Mouse (Mus musculus): ENCODE data around the gene Stx8. TPM values are rescaled to one million over a fixed set of nuclear protein-coding genes. Genes with fewer than 3 reads are reported as not detected.

The Stx8 gene
- polyA plus RNA-seq, 1 experiment = 32.5 TPM

- no peaks in the 10 kb centered on the region for H3K79me2 ChIP-seq (ENCODE audit: control insufficient read depth, insufficient read depth)
- no peaks in the 10 kb centered on the region for H3K27me3 ChIP-seq (ENCODE audit: control insufficient read depth, insufficient read depth, insufficient read length)
- no peak overlapping the region for H3K4me3 ChIP-seq
- no peak for TF ChIP-seq TCF12 (IDR thresholded peaks at IDR 0.05; ENCODE audit: insufficient read depth, poor library complexity, severe bottlenecking)
- no peak for TF ChIP-seq MAX (IDR thresholded peaks at IDR 0.05; ENCODE audit: low read depth)
- no peak for TF ChIP-seq POLR2AphosphoS2 (IDR thresholded peaks at IDR 0.05; ENCODE audit: insufficient read length, low read depth)
- no peak for TF ChIP-seq POLR2A (IDR thresholded peaks at IDR 0.05; ENCODE audit: insufficient read length, low read depth)
- no peak for TF ChIP-seq MYOG (IDR thresholded peaks at IDR 0.05; ENCODE audit: control insufficient read depth in 1 of 3, insufficient read depth in 1 of 3, insufficient read length in 2 of 3, low read depth in 2 of 3)
- TF ChIP-seq TCF3 (IDR thresholded peaks at IDR 0.05; ENCODE audit: insufficient read length, low read depth) = no peak
- TF ChIP-seq CEBPB (IDR thresholded peaks at IDR 0.05; ENCODE audit: insufficient read depth, poor library complexity, severe bottlenecking) = no peak
- no peak for TF ChIP-seq SRF (IDR thresholded peaks at IDR 0.05; ENCODE audit: control insufficient read depth, insufficient read length, low read depth)
- no peak for TF ChIP-seq REST (IDR thresholded peaks at IDR 0.05; ENCODE audit: insufficient read depth, insufficient read length)
- TF ChIP-seq USF1 (IDR thresholded peaks at IDR 0.05; ENCODE audit: low read depth) = no peak
- TF ChIP-seq MYOD1 (IDR thresholded peaks at IDR 0.05; ENCODE audit: control insufficient read depth in 1 of 3, insufficient read length in 2 of 3, low read depth in 2 of 3) = no peak
- TF ChIP-seq E2F4 (IDR thresholded peaks at IDR 0.05; ENCODE audit: insufficient read depth) = no peak
- no peaks in the 10 kb centered on the region for H3K36me3 ChIP-seq (ENCODE audit: control insufficient read depth, insufficient read depth)
- H3K4me2 ChIP-seq (ENCODE audit: low read depth) = no peak overlapping the region
- H3ac ChIP-seq (ENCODE audit: control insufficient read depth, insufficient read length) = no peak overlapping the region
Observed at GRCm38 (mm10) chr11:68223143-68223542, 257.1 kb downstream of the Stx8 start.

- Histone ChIP-seq H3K4me2 (ENCODE audit: low read depth) (no peak overlapping the region), H3K27me3 (ENCODE audit: control insufficient read depth, insufficient read depth, insufficient read length) (no peaks in the 10 kb centered on the region), H3ac (ENCODE audit: control insufficient read depth, insufficient read length) (no peak overlapping the region), H3K4me3 (no peak overlapping the region), H3K79me2 (ENCODE audit: control insufficient read depth, insufficient read depth) (no peaks in the 10 kb centered on the region), H3K36me3 (ENCODE audit: control insufficient read depth, insufficient read depth) (no peaks in the 10 kb centered on the region)
- TF ChIP-seq USF1 (IDR thresholded peaks at IDR 0.05; ENCODE audit: low read depth) (no peak), REST (IDR thresholded peaks at IDR 0.05; ENCODE audit: insufficient read depth, insufficient read length) (no peak), CEBPB (IDR thresholded peaks at IDR 0.05; ENCODE audit: insufficient read depth, poor library complexity, severe bottlenecking) (no peak), E2F4 (IDR thresholded peaks at IDR 0.05; ENCODE audit: insufficient read depth) (no peak)
Observed at GRCm38 (mm10) chr11:68226654-68227057, 260.7 kb downstream of the Stx8 start.

- H3K79me2 ChIP-seq (ENCODE audit: control insufficient read depth, insufficient read depth) = no peaks in the 10 kb centered on the region
- no peak overlapping the region for H3K4me2 ChIP-seq (ENCODE audit: low read depth)
- H3K4me3 ChIP-seq = no peak overlapping the region
- no peak overlapping the region for H3ac ChIP-seq (ENCODE audit: control insufficient read depth, insufficient read length)
- H3K27me3 ChIP-seq (ENCODE audit: control insufficient read depth, insufficient read depth, insufficient read length) = no peaks in the 10 kb centered on the region
- no peaks in the 10 kb centered on the region for H3K36me3 ChIP-seq (ENCODE audit: control insufficient read depth, insufficient read depth)
- TF ChIP-seq E2F4 (IDR thresholded peaks at IDR 0.05; ENCODE audit: insufficient read depth) = no peak
- TF ChIP-seq SRF (IDR thresholded peaks at IDR 0.05; ENCODE audit: control insufficient read depth, insufficient read length, low read depth) = no peak
- no peak for TF ChIP-seq MAX (IDR thresholded peaks at IDR 0.05; ENCODE audit: low read depth)
- TF ChIP-seq REST (IDR thresholded peaks at IDR 0.05; ENCODE audit: insufficient read depth, insufficient read length) = no peak
- no peak for TF ChIP-seq TCF3 (IDR thresholded peaks at IDR 0.05; ENCODE audit: insufficient read length, low read depth)
- TF ChIP-seq POLR2AphosphoS2 (IDR thresholded peaks at IDR 0.05; ENCODE audit: insufficient read length, low read depth) = no peak
- TF ChIP-seq MYOD1 (IDR thresholded peaks at IDR 0.05; ENCODE audit: control insufficient read depth in 1 of 3, insufficient read length in 2 of 3, low read depth in 2 of 3) = no peak
- no peak for TF ChIP-seq CEBPB (IDR thresholded peaks at IDR 0.05; ENCODE audit: insufficient read depth, poor library complexity, severe bottlenecking)
- TF ChIP-seq TCF12 (IDR thresholded peaks at IDR 0.05; ENCODE audit: insufficient read depth, poor library complexity, severe bottlenecking) = no peak
- no peak for TF ChIP-seq USF1 (IDR thresholded peaks at IDR 0.05; ENCODE audit: low read depth)
- TF ChIP-seq POLR2A (IDR thresholded peaks at IDR 0.05; ENCODE audit: insufficient read length, low read depth) = no peak
- TF ChIP-seq MYOG (IDR thresholded peaks at IDR 0.05; ENCODE audit: control insufficient read depth in 1 of 3, insufficient read depth in 1 of 3, insufficient read length in 2 of 3, low read depth in 2 of 3) = no peak
Observed at GRCm38 (mm10) chr11:68227837-68228236, 261.8 kb downstream of the Stx8 start.

DNA sequence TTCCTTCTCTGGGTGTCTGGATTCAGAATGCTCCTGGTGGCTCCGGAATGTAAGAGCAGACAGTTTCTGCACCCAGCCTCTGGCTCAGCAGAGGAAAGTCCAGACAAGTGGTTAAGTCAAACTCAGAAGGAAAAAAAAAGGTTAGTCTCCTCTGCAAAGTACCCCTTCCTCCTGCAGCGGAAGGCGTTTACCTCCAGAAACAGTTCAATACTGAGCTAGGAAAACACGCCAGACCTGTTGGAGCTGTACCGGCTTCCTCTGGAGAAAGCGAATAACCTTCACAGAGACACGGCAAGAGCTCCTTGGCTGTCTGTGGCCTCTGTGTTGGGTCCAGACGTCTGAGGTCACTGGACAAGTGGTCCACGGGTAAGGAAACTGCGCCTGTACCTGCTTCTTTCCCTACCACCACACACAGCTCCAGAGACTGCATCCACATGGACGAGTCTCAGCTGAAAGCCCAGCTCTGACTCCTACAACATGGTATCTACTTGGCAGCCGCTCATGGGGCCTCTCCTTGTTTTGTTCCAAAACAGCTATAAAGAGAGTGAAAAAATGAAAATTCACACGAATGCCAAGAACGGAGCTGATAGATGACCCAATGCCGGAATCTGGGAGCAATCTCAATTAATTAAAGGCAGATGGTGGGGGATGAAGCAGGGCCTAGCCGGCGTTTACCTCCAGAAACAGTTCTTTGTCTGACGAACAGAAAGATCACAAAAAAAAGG lies 263.1 kb downstream of the Stx8 start:
- no peak overlapping the region for H3ac ChIP-seq (ENCODE audit: control insufficient read depth, insufficient read length)
- H3K36me3 ChIP-seq (ENCODE audit: control insufficient read depth, insufficient read depth) = no peaks in the 10 kb centered on the region
- H3K4me2 ChIP-seq (ENCODE audit: low read depth) = no peak overlapping the region
- H3K4me3 ChIP-seq = no peak overlapping the region
- H3K79me2 ChIP-seq (ENCODE audit: control insufficient read depth, insufficient read depth) = no peaks in the 10 kb centered on the region
- TF ChIP-seq TCF12 (IDR thresholded peaks at IDR 0.05; ENCODE audit: insufficient read depth, poor library complexity, severe bottlenecking) (no peak), MYOG (IDR thresholded peaks at IDR 0.05; ENCODE audit: control insufficient read depth in 1 of 3, insufficient read depth in 1 of 3, insufficient read length in 2 of 3, low read depth in 2 of 3) (no peak), POLR2AphosphoS2 (IDR thresholded peaks at IDR 0.05; ENCODE audit: insufficient read length, low read depth) (no peak), TCF3 (IDR thresholded peaks at IDR 0.05; ENCODE audit: insufficient read length, low read depth) (no peak), E2F4 (IDR thresholded peaks at IDR 0.05; ENCODE audit: insufficient read depth) (no peak), MAX (IDR thresholded peaks at IDR 0.05; ENCODE audit: low read depth) (no peak), SRF (IDR thresholded peaks at IDR 0.05; ENCODE audit: control insufficient read depth, insufficient read length, low read depth) (no peak), POLR2A (IDR thresholded peaks at IDR 0.05; ENCODE audit: insufficient read length, low read depth) (no peak), CEBPB (IDR thresholded peaks at IDR 0.05; ENCODE audit: insufficient read depth, poor library complexity, severe bottlenecking) (no peak), REST (IDR thresholded peaks at IDR 0.05; ENCODE audit: insufficient read depth, insufficient read length) (no peak), MYOD1 (IDR thresholded peaks at IDR 0.05; ENCODE audit: control insufficient read depth in 1 of 3, insufficient read length in 2 of 3, low read depth in 2 of 3) (no peak), USF1 (IDR thresholded peaks at IDR 0.05; ENCODE audit: low read depth) (no peak)
- no peaks in the 10 kb centered on the region for H3K27me3 ChIP-seq (ENCODE audit: control insufficient read depth, insufficient read depth, insufficient read length)

All from myocyte (in vitro differentiated cells).